Mouse (Mus musculus) embryonic fibroblast, embryonic 13.5 days (primary cell): ENCODE data around the gene Zkscan6.

Experiments
- CTCF ChIP-seq: IDR thresholded peaks from 2 replicates; pipeline ENCODE4 v1.5.1; 2011; ENCODE audit warnings: mild to moderate bottlenecking, control low read depth, low read length, moderate library complexity, borderline replicate concordance; ENCODE audit not compliant: insufficient read depth
- POLR2A ChIP-seq: IDR thresholded peaks from 2 replicates; pipeline ENCODE4 v1.6.1; 2011; ENCODE audit warnings: low read depth, mild to moderate bottlenecking, control low read depth, low read length, moderate library complexity

DNA sequence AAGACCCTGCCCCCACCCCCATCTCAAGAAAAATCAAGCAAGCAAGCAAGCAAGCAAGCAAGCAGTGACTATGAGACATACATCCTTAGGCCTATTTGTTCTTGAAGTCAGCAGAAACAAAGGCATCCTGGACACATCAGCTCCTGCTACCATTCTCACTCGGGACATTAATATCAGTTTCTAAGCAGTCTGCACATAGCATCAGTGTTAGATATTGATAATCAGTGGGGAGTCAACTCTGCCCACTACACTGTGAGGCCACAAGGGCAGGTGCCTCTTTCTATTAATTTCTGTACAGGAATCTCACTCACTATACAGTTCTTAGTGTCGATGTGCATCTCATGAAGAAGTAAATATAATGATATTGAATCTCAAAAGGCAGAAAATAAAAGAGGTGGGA is 33.4 kb upstream of the Zkscan6 start:
- TF ChIP-seq CTCF (no peak), POLR2A (no peak)
